Mouse (Mus musculus) urinary bladder, postnatal 25 days (tissue): ENCODE results near the gene Rheb.
"Not testable (repeated sequence)": the region's sequence is repeated elsewhere in the genome, so short reads cannot be mapped to it uniquely, and the experiment has no call there.

Experiments
- DNase-seq: peaks from one replicate; pipeline ENCODE4 v3.0.0; 2022; ENCODE audit warnings: low spot score

Rheb gene

DNA sequence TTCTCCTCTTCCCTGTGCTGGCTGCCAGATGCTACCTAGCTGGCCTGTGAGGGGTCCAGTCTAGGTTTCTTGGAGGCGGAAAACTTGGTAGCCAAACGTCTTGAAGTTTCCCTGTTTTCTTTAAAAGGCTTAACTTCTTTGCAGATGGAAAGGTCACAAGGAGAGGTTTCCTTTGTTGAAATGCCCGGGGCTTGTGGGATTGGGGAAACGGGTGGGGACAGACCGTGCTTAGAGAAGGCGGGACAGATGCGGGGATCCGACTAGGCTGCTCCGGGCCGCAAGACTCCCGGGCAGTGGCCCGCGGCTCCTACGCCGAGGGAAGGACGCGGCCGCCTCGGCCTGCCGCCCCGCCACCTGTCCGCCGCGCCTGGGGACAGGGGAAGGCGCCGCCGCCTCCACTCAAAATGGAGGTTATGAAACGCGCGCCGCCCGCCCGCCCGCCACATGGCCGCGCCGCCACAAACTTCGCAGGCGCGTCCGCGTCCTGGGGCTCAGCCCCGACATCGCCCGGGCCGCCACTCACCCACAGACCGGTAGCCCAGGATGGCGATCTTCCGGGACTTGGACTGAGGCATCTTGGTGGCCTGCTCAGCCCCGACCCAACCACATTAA is 656 bp downstream of the Rheb start:
- DNase-seq: no peak

DNA sequence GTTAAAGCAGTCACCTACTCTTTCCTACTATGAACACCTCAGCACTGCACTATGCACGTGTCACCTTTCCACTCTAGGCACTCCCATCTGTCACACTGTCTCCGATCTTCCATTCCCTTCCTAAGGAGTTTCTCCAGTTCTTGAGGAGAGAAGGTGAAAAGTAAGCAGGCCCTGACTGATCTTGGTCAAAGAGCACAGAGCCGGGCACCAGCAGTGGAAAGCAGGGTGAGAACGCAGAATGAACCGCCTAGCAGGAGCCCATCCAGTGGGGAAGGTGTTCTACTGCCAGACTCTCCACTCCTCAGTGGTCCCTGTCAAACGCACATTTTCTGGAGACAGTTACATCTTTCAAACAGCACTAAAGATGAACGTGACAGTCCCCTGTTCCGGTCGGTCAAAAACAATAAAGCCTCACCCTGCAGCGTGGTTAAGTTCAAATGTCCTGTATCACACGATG is 1.4 kb downstream of the Rheb start:
- no peak for DNase-seq

DNA sequence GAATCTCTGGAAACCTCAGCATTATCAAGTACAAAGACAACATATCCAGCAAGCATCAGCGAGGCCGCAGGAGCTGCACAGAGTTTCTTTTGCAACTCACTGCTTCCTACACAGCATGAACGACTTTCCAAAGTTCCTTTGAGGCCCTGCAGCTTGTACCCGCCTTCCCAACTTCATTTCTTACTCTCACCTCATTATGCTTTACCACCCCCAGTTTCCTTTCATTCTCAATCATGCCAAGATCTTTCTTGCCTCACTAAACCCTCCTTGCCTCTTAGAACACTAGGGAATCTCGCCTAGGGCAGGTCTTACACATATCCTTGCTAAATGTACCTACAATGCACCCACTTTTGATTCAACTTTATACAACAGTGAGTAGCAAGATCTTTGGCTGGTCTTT is 7.9 kb downstream of the Rheb start:
- DNase-seq: no peak

DNA sequence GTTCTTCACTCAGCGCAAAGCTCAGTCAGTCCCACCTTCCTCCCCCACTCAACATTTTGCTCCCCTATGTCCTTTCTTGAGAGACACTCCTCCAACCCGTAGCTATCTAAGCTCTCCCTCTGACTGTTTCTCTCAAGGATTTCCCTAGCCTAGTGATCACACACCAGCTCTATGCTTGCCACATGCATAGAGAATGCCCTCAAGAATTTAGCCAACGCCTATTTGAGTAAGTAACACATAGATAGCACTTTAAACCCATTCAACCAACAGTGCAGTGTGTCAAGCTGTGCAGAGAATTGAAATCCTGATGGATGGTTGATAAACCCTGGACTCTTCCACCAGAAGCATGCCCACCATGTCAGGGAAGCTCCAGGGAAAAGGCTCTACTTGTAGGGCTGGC is 10.5 kb downstream of the Rheb start:
- DNase-seq: no peak

DNA sequence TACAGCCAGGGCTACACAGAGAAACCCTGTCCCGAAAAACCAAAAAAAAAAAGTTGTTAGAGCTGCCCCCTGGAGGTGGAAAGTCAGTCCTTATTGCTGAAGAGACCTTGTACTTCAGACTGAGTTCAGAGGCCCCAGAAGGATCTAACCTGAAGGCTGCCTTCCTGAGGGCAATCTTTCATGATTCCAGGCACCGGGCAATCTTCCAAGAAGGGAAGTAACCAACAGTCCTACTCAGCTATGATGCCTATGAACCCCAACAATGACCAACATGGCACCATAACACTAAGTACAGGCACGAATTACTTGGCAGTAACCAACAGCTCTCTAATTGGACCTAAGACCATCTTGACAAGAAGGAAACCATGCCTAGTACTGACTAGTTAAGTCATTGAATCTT is 14.0 kb downstream of the Rheb start:
- DNase-seq: no peak

DNA sequence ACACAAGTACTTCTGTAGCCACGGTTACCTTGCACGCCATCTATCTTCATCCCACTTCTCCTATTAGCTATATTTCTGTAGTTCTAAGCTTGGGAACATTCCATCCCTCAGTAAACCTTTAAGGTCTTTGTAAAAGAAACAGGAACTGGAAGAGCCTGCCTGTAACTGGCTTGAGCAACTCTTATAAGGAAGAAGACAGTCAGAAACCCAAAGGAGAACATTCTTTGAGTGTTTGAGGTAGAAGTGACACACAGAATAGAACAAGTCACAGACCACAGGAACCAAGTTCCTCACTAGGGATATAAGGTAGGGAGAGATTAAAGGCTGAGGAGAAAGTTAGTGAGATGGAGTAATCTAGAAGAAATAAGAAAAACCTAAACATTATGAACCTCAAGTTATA is 15.3 kb downstream of the Rheb start:
- no peak for DNase-seq

DNA sequence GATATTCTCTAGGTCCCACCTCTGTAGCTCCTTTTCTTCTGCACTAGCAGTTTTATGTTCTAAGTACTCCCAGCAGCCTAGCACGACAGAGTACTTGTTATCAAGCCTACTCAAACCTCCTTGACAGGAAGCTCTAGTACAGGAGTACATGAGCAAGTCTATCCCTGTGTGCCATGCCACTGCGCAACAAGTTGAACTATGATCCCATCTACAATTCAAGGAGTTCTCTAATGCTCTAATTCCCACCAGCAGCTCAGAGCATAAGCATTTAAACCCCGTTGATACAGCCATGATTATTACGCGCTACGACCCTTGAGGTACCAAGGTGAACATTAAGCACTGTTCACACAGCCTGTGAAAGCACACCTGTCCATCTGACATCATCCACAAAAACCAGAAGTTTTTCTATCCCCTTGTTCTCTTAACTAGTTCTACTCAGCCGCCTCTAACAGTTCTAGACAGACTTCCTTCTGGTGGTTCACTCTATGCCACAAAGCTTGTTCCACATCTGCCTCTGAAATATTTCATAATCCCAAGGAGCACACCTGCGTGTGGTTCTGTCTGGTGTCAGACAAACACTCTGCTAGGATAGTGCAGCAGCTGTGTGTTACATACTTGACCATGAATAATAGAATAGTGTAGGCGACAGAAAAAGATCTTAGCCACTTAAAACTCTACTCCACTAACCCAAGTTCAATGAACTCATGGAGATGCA is 16.2 kb downstream of the Rheb start:
- DNase-seq: no peak

DNA sequence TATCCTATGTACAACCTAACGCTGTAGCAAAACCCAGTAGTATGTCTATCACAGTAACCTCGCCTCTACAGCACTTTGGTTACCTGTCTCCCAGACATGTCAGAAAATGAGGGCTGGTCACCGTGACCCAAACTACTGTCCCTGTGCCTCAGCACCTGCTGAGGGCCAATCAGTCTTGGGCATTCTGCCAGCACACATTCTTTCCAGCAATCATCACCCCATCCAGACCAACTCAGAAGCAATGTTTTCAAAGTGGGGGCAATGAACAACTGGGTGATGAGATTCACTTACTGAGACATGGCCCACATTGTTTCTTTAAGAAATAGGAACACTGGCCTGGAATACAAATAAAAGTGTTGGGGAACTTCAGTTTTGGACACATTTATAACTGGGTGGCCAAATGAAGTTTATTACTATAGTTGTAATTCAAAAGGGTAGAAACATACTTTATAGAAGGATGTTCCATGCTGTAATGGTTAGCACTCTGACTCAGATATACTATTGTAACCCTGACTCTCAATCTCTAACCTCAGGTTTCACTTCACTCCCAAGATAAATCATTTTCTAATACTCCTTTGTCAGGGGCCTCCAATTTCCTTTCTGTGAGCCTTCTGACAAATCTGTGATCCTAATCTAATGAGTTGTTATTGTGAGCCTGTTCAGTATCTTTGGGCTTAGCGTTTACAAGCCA is 16.9 kb downstream of the Rheb start:
- no peak for DNase-seq

DNA sequence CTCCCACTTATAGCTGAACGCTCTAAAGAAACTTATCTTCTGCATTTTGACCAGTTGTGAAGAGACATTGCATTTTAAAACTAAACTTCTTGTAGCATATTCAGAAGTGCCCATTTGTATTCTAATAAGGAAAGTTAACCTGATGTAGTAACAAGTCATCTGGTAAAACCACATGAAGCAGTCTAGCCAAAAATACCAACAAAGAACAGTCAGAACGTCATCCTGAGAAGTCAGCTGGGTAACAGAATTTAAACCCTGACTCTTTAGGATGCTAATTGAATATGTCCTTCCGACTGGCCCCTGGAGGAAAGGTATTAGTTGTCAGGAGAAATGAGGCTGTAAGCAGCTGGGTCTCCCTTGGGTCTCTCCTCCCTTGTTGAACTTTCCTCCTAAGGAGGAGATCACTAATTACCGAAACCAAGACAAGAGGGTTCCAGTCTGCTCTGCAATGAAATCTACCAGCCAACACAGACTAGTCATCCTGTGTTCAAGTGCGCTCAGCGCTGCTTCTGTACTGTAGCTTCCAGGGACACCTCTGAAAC is 18.5 kb downstream of the Rheb start:
- DNase-seq: no peak

DNA sequence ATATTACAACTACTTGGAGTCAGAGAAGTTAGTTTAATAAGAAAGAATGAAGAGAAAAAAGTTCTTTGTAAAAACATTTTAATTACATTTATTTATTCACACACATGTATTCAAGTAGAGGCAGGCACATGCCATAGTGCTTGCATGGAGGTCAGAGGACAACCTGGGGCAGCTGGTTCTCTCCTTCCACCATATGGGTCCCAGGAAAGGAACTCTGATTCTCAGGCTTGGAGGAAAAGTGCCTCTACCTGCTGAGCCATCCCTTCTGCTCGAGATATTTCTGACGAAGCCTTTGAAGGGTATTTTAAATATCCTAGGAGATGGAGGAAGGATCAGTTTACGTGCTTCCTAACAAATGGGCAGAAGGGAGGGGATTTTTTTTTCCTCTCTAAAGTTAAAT is 19.6 kb downstream of the Rheb start:
- no peak for DNase-seq

DNA sequence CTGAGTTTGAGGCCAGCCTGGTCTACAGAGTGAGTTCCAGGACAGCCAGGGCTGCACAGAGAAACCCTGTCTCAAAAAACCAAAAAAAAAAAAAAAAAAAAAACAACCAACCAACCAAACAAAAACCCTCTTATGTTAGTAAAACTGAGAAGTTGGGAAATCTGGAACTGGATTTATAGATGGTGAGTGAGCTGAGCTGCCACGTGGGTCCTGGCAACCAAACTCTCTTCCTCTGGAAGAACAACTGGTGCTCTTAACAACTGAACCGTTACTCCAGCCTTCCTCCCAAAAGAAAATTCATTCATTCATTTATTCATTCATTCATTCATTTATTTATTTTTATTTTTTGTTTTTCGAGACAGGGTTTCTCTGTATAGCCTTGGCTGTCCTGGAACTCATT is 20.2 kb downstream of the Rheb start:
- not testable (repeated sequence) for DNase-seq

DNA sequence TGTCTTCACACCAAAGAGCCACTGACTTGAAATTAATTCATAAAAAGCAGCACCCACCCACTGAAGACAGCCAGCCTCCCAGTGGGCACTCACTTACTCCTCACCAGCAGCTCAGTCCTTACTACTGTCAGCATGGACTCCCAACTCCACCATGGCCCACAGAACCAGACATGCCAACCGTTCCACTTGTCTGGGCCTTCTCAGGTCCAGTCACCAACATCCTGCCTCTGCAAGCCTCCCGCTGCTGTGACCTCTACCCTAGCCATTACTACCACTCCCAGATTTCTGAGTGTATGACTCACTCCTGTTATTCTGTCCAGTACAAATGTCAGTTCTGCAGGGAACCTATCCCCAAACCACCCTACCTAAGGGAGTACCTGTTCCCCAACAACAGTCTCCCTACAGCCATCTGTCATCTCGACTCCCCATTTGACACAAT is 21.0 kb downstream of the Rheb start:
- DNase-seq: peak; percentile 39

DNA sequence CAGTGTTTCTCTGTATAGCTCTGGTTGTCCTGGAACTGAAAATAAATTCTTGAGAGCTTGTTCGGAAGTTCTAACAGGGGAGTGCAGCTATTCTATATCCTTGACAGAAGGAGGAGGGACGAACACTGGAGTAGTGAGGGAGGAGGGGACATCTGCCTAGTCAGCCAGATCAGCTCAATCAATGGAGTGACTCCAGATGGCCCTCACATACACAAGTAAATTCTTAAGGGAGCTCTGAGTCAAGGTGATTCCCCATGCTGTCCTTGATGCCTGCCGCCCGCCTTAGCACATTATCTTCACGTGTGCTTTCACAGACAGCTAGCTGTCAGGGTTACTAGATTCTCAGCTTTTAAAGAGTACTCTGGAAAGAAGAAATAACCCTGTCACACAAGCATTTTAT is 21.8 kb downstream of the Rheb start:
- no peak for DNase-seq

DNA sequence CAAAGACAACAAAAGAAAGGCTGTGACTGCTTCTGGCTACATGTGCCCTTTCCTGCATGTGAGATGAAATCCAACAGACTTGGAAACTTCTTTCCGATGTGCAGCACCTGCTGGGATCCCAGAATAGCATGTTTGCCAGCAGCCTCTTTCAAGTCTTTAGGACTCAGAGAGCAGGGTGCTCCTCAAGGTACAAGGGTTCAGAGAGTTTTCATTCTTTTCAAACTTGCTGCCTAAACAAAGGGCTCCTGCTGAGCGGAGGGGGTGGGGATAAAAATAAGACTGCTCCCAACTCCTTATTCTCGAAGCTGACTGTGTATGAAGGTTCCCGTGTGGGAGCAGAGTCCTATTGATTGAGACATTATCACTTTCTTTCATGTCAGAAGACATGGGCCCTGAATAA is 25.2 kb downstream of the Rheb start:
- no peak for DNase-seq

DNA sequence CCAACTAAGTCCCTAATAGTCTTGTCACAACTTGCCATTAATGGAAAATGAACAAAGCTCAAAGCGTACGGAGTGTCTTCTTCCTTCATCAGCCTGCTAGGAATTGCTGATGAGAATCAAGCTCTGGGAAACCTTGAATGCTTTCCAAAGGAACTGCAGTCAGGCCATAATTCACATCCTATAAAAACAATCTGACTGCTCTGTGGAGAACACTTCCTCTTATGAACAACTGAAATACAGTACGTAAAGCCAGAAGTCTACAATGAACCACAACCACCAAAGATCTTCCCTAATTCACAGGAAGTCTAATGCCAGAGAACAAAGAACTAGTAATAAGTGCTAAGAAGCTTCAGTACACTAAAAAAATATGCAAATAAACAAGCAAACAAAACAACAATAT is 28.5 kb downstream of the Rheb start:
- no peak for DNase-seq

DNA sequence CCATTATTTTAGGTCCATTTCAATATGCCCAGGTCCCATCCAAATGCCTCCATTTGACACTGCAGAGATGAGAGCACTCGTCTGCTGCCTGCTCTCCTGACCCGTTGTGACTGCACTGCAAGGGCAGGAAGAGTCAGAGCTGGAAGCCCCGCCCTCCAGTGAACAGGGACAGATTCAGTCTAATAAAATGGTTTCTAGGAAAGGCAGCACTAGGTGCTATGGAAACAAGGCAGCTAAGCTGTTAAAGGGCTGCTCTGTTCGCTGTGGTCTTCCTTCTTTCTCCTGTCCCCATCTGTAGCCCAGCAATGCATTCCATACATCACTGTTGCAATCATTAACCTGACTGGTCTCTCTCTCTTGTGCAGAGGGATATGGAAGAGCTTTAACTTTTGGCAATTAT is 29.4 kb downstream of the Rheb start:
- DNase-seq: no peak

DNA sequence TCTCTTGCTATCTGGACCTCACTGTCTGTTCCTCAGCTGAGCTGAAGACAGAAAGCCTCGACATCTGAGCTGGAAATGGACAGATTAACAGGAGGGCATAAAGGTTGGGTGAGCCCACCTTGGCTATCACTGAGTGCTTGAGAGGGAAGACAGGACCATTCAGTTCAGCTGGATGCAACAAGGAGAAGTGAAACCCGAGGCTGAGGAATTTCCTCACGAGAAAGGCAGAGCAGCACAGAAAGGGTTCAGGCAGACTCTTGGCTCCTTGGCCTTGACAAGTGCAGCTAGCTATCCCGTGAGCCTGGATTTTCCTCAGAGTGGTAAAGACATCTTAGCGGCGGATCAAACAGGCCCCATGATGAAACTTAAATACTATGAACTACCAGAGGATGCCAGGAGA is 37.2 kb downstream of the Rheb start:
- DNase-seq: no peak

DNA sequence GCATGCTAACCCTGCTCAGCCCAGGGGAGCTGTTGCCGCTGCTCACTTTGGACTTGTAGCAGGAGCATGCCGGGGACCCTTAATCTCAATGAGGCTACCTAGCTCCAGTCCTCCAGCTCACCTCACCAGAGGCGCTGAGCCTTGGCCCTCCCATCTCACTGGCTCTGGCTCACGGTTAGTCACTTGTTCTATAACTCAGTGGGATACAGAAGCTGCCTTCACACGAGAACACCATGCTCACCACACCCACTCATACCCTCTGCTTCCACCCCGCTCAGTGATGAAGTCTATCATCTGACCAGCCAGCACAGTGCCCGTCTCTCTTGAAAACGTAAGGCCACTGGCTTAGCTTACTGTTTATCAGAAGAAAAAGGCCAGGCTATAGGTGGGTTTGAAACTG is 37.8 kb downstream of the Rheb start:
- DNase-seq: no peak

DNA sequence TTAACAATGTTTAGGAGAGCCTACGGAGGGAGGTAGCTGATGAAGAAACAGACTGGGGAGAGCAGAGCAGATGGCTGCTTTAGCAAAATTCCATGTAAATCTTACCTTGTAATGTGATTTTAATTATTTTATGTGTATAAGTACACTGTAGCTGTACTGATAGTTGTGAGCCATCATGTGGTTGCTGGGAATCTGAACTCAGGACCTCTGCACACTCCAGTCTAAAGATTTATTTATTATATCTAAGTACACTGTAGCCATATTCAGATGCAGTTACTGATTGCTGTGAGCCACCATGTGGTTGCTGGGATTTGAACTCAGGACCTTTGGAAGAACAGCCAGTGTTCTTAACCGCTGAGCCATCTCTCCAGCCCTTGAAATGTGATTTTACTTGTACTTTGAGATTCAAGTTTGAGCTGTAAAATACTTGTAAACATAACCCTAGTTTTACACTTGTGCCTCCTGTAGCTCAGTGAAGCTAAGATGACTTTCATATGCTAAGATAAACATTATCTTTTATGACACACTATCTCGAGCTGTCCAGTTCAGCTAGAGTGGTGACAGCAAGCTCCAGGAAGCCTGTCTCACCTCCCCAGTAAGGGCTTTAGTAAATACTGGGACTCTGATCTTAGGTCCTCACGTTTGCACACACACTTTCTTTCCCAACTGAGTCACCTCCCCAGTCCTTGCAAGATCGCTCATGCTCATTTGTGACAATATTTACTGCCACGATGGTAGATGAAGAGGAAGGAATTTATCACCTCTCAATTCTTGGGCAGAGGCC is 40.4 kb downstream of the Rheb start:
- DNase-seq: no peak

DNA sequence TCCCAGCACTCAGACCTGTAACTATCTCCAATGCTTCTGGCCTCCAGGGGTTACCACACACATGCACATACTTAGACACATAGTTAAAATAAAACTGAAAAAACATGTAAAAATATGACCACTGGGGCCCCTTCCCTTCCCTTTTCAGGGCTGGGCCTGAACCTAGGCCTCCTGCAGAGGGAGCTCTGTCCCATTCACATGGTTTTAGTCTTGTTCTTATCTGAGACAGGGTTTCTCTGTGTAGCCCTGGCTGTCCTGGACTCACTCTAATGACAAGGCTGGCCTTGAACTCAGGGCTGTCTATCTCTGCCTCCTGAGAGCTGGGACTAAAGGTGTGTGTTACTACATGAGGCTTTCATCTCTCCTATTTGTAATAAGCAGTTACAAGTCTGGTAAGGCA is 42.0 kb downstream of the Rheb start:
- no peak for DNase-seq

DNA sequence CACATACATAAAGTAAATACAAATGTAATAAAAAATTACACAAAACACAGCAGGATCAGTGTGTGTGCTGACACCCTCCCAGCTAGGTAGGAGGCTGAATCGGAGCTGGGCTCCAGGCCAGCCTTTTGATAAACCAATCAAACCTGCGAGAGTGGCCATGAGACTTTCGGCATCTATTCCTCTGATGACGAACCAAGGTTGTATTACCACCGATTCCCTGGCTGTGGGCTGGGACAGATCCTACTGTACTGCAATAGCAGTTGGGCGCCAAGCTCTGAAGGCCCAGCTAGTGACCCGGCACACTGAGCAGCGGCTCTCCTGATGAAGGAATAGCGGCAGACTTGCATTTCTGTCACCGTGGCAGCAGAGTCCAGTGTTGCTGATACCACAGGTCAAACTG is 43.8 kb downstream of the Rheb start:
- no peak for DNase-seq

DNA sequence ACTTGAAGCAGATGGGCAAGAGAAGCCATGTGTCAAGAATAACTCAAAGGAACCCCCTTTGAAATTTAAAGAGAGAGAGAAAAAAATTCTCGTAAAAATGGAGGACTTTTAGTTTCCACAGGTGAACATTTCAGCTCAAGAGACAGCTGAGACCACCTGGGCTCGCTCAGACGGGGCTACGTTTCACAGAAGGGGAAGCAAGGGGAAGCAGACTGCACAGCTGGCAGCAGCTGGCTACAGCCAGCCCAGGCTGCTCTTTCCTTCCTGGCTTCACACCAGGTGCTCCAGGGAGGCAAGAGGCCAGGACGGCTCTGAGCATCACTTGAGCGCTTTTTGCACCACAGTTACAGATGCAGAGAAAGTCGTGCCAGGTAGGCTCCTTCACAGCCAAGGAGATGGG is 44.6 kb downstream of the Rheb start:
- DNase-seq: no peak
